Mouse (Mus musculus) liver, adult 10 weeks (tissue): ENCODE data around the gene Fut4. TPM values are rescaled to one million over a fixed set of nuclear protein-coding genes. Genes with fewer than 3 reads are reported as not detected.

Experiments used
- polyA plus RNA-seq: library from polyadenylated mRNA; stranded (reverse); fragments of 350-450 nt; fragmentation: Illumina TruSeq; extraction: RNeasy Lipid Tissue Mini Kit (QIAGEN cat#74804); gene quantifications from one replicate; pipeline ENCODE4 v1.2.3, GENCODE M21; 2014; ENCODE audit warnings: low read depth, low replicate concordance

The Fut4 gene
- polyA plus RNA-seq = 0.21 TPM

DNA sequence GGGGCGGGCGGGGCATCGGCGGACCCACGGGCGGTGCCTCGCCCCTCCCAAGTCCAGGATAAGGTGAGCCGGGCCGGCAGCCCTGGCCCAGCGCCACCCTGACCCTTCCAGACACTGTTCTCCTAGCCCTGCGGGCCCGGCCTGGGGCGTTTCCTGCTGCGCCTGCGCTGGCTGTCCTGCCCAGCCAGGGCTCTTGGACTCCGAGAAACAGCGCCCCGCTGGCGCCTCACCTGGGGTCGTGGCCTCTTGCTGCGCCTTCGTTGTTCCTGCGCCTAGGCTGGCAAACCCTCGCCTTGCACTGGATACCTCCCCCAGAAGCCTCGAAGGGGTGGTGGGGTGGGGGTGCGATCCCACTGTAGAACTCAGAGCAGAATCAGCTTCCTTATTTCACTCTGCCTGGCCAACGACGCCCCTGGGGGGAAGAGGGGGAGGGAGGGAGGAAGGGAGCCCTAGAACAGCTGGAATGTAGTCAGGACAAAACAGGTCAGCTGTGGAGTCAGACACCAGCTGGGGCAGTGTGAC is at the start of gene Fut4:
Gene Fut4 (minus strand): TSS at position 393 of the 522 bp plus-strand sequence.

DNA sequence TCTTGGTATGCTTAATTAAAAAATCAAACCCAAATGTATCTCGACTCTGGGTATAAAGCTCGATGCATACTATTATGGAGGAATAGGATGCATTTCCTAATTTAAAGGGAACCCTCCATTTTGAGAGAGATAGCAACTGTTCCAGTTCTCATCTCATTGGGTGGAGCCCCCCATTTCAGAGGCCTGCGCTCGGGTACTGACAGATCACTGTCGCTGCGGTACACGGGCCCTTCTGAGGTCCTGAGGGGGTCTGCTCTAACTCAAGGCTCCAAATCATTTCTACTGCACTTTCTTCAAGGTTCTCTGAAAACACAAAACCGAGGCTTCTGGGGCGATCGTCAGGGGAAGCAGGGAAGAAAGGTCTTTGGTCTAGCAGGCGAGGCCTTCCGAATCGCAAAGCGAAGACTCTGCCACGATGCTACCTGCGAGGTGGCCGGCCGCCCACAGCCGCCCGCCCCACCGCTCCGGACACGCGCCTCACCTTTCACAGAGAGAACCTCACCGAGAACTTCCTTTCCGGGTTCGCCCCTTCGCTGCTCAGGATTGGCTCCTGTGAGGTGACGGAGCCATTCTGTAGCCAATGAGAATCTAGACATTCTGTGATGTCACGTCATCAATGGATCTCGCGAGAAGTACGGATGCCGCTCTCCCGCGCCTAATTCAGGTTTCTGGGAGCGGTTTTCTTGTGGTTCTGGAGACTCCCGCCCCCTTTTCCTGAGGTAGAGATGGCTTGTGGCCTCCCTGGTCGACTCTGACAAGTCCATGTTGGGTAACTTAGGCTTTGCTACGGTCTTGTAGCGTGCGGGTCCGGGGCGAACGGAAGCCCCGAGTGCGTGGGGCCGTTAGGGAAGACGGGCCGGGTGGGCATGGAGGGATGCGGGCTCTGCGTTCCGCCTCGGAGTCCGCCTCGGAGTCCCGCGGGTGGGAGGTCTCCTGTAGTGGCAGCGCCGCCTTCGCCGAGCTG is 32.1 kb upstream of the Fut4 start, which contains the start of the genes Mre11a and Ankrd49:
Gene Mre11a (plus strand): TSS at position 616 of the 964 bp plus-strand sequence.
Gene Ankrd49 (minus strand): TSS at position 818 of the 964 bp plus-strand sequence.

DNA sequence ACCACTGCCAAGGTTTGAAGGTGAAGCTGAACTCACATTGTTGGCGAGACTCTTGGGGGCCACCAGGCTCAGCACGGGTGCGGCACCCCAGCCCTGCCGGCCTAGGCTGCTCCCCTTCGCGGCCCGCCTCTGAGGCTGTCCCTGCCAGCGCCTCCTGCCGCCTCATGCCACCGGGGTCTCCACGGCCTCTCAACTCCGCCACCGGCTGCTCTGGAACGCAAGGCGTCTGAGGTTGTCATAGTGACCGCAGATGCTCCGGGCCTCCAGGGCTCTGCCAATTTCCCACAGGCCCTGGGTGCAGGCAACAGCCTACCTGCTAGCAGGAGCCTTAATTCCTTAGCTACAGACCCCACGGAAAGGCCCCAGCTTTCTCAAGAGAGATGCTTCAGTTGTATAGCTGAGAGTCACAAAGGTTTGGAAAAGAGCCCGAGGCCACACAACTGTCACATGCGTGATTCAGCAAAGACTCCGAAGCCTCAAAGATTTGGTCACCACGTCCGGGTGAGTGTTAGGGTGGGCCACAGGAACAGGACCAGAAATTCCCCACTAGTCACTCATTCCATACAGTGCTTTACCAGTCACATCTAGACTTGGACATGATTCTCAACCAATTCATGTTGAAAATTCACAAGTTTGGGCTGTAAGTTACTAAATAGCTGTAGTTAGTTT is 18.7 kb upstream of the Fut4 start, which contains the start of gene 1700012B09Rik:
Gene 1700012B09Rik (minus strand): TSS at position 228 of the 669 bp plus-strand sequence.

DNA sequence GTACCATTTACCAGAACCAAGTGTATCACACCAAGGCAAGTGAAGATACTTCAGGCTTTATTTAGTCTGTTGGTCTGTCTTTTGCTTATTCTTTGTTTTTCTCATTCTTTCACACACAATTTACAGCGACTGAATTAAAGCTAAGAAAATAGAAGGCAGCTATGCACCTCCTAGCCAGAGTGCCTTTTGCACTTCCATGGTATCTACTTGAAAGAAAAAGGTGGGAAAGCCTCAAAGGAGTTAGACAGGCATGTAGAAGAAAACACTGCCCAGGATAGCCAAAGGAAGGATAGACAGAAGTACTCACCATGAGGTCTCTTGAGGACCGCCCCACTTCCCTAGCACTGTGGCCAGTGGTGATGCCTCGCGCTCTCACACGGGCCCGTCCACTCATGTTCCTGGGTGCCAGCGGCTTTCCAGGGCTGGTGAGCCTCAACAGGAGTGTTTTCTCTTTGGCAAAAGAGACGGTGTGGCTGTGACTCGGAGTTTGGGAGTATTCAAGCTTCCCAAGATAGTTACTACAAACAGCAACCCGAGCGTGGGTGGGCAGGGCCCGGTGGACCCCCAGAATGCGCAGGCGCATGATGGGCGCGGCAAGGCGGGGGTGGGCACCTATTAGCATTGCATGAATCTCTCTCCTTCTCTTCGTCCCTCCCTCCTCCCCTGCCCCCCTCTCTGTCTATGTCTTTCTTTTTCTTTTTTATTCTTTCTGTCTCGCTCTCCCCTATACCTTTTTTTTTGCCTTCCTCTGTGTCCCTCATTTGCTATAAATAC is 11.9 kb downstream of the Fut4 start, which contains the start of gene Piwil4:
Gene Piwil4 (minus strand): TSS at position 583 of the 774 bp plus-strand sequence.

Other genes with a start within 250 kb of the Fut4 start
- 1.8 TPM for gene Amotl1, start 107.3 kb downstream of the Fut4 start, polyA plus RNA-seq
- not detected for gene Piwil4, start 11.7 kb downstream of the Fut4 start, polyA plus RNA-seq
- gene 1700012B09Rik, start 18.6 kb upstream of the Fut4 start, polyA plus RNA-seq = not detected
- 13.1 TPM for gene Mre11a, start 32.3 kb upstream of the Fut4 start, polyA plus RNA-seq
- gene Ankrd49, start 32.5 kb upstream of the Fut4 start, polyA plus RNA-seq = 17.7 TPM
- not detected for gene Gpr83, start 107.8 kb upstream of the Fut4 start, polyA plus RNA-seq
- gene Izumo1r, start 151.6 kb upstream of the Fut4 start, polyA plus RNA-seq = not detected